Mouse (Mus musculus): ENCODE results near the gene E4f1. TPM values are rescaled to one million over a fixed set of nuclear protein-coding genes. Genes with fewer than 3 reads are reported as not detected.

The E4f1 gene
- total RNA-seq (2023), result 10 to 100 TPM; 68.6 to 72.5 TPM

GRCm38 (mm10) chr17:24469910-24470602 lies at the start of gene E4f1, which contains the start of gene Pgp:
Gene E4f1 (minus strand): TSS chr17:24470313.
Gene Pgp (plus strand): TSS chr17:24470392.

GRCm38 (mm10) chr17:24488186-24488661 lies 18.1 kb upstream of the E4f1 start, which contains the start of gene Caskin1:
Gene Caskin1 (plus strand): TSS chr17:24488601.

GRCm38 (mm10) chr17:24478663-24479380 lies 8.7 kb upstream of the E4f1 start, which contains the start of gene Mlst8:
Gene Mlst8 (minus strand): TSS chr17:24479078.

GRCm38 (mm10) chr17:24473612-24474275 lies 3.6 kb upstream of the E4f1 start, which contains the start of gene Bricd5:
Gene Bricd5 (plus strand): TSS chr17:24473884.

GRCm38 (mm10) chr17:24442632-24443155 lies 27.4 kb downstream of the E4f1 start, which contains the start of gene Dnase1l2:
Gene Dnase1l2 (minus strand): TSS chr17:24443105.

GRCm38 (mm10) chr17:24426471-24427169 lies 43.5 kb downstream of the E4f1 start, which contains the start of gene Eci1:
Gene Eci1 (plus strand): TSS chr17:24426641.

GRCm38 (mm10) chr17:24414230-24414976 lies 55.7 kb downstream of the E4f1 start, which contains the start of gene Rnps1:
Gene Rnps1 (plus strand): TSS chr17:24414565.

Other genes with a start within 250 kb of the E4f1 start
- 10 to 100 TPM; 11.2 to 13.8 TPM for gene Tedc2, start 249.5 kb downstream of the E4f1 start, total RNA-seq (2023)
- 1 to 10 TPM; 8.0 to 8.6 TPM for gene Ccnf, start 218.8 kb downstream of the E4f1 start, total RNA-seq (2023)
- under 1 TPM in 1 of 2 experiments, not detected in 1; 0.42 TPM for gene Abca17, start 119.2 kb downstream of the E4f1 start, total RNA-seq (2023)
- gene Abca3, start 118.4 kb downstream of the E4f1 start, total RNA-seq (2023), result 10 to 100 TPM; 64.0 to 67.1 TPM
- 100 to 1,000 TPM; 146 to 147 TPM for gene Rnps1, start 55.7 kb downstream of the E4f1 start, total RNA-seq (2023)
- gene Eci1, start 43.7 kb downstream of the E4f1 start, total RNA-seq (2023), result 10 to 100 TPM; 31.8 to 32.7 TPM
- gene Dnase1l2, start 27.2 kb downstream of the E4f1 start, total RNA-seq (2023), result 1 to 10 TPM; 6.0 to 6.6 TPM
- 10 to 100 TPM; 22.1 to 22.6 TPM for gene Pgp, start 79 bp upstream of the E4f1 start, total RNA-seq (2023)
- 1 to 10 TPM in 1 of 2 experiments, under 1 TPM in 1; 0.96 to 2.7 TPM for gene Bricd5, start 3.6 kb upstream of the E4f1 start, total RNA-seq (2023)
- gene Mlst8, start 8.8 kb upstream of the E4f1 start, total RNA-seq (2023), result 10 to 100 TPM; 24.9 to 30.6 TPM
- gene Caskin1, start 18.3 kb upstream of the E4f1 start, total RNA-seq (2023), result not detected
- gene Traf7, start 57.6 kb upstream of the E4f1 start, total RNA-seq (2023), result 100 to 1,000 TPM; 202 to 220 TPM
- 1 to 10 TPM; 1.1 to 1.5 TPM for gene Rab26, start 63.9 kb upstream of the E4f1 start, total RNA-seq (2023)
- gene Pkd1, start 79.5 kb upstream of the E4f1 start, total RNA-seq (2023), result 10 to 100 TPM; 75.3 to 80.9 TPM
- gene Tsc2, start 162.3 kb upstream of the E4f1 start, total RNA-seq (2023), result 100 to 1,000 TPM in 1 of 2 experiments, 10 to 100 TPM in 1; 97.7 to 108 TPM
- 1 to 10 TPM; 4.1 to 7.8 TPM for gene Nthl1, start 162.4 kb upstream of the E4f1 start, total RNA-seq (2023)
- gene Slc9a3r2, start 180.0 kb upstream of the E4f1 start, total RNA-seq (2023), result under 1 TPM in 1 of 2 experiments, not detected in 1; 0.30 TPM
- gene Npw, start 188.1 kb upstream of the E4f1 start, total RNA-seq (2023), result not detected
- gene Zfp598, start 199.4 kb upstream of the E4f1 start, total RNA-seq (2023), result 10 to 100 TPM; 60.3 to 60.7 TPM
- gene Syngr3, start 219.6 kb upstream of the E4f1 start, total RNA-seq (2023), result under 1 TPM in 1 of 2 experiments, not detected in 1; 0.50 TPM
- 10 to 100 TPM; 15.8 to 17.5 TPM for gene Gfer, start 225.8 kb upstream of the E4f1 start, total RNA-seq (2023)
- gene Noxo1, start 225.9 kb upstream of the E4f1 start, total RNA-seq (2023), result 1 to 10 TPM; 5.5 to 7.4 TPM
- 10 to 100 TPM; 30.5 to 32.5 TPM for gene Tbl3, start 237.3 kb upstream of the E4f1 start, total RNA-seq (2023)
- gene Rnf151, start 247.8 kb upstream of the E4f1 start, total RNA-seq (2023), result not detected
- 1,000 to 10,000 TPM; 1,102 to 1,132 TPM for gene Rps2, start 247.8 kb upstream of the E4f1 start, total RNA-seq (2023)

All from B cell, adult 67 days (primary cell).